Mouse (Mus musculus) cerebellum, adult 2 months (tissue): Measurements from ENCODE around the gene Tmem63c. TPM values are rescaled to one million over a fixed set of nuclear protein-coding genes. Genes with fewer than 3 reads are reported as not detected.

Experiments
- DNase-seq, 2 experiments: peaks; one replicate each; pipeline ENCODE4 v3.0.0; 2021
- H3K27ac ChIP-seq: fragments of 200-500 bp; 2 replicates; pipeline ENCODE4 v1.5.1; 2012; ENCODE audit warnings: low read length, control low read depth, inconsistent platforms; ENCODE audit not compliant: insufficient read depth
- H3K27me3 ChIP-seq: fragments of 200-500 bp; 2 replicates; pipeline ENCODE4 v1.6.1; 2012; ENCODE audit warnings: inconsistent platforms, mild to moderate bottlenecking, low read length, moderate library complexity; ENCODE audit not compliant: control insufficient read depth, insufficient read depth
- H3K4me1 ChIP-seq: fragments of 200-500 bp; 2 replicates; pipeline ENCODE4 v1.6.1; 2011; ENCODE audit warnings: low read length; ENCODE audit not compliant: control insufficient read depth, insufficient read depth
- H3K4me3 ChIP-seq: fragments of 200-500 bp; replicated peaks from 2 replicates; pipeline ENCODE3; 2011; ENCODE audit warnings: mild to moderate bottlenecking, low read depth, low read length, control low read depth; ENCODE audit not compliant: insufficient read depth
- CTCF ChIP-seq: fragments of 200-500 bp; IDR thresholded peaks from 2 replicates; pipeline ENCODE4 v1.5.1; 2011; ENCODE audit warnings: low read depth, mild to moderate bottlenecking, control low read depth, low read length, moderate library complexity, borderline replicate concordance; ENCODE audit not compliant: insufficient read depth
- POLR2A ChIP-seq: fragments of 200-500 bp; IDR thresholded peaks from 2 replicates; pipeline ENCODE4 v1.6.1; 2011; ENCODE audit warnings: low read length, control low read depth, borderline replicate concordance; ENCODE audit not compliant: insufficient read depth
- WGBS: fragments of 180-500 bp; shearing (Covaris S2); methylation state at CpG from one replicate; pipeline ENCODE4 v1.1.7; 2018; 5-methylcytosine and 5-hydroxymethylcytosine counted together
- polyA plus RNA-seq: library from polyadenylated mRNA; depleted of rRNA; stranded (reverse); fragments of >200 nt; gene quantifications from 2 replicates; pipeline ENCODE4 v1.2.3, GENCODE M21; 2012

Gene Tmem63c
- polyA plus RNA-seq, 1 experiment, result 55.9 TPM

DNA sequence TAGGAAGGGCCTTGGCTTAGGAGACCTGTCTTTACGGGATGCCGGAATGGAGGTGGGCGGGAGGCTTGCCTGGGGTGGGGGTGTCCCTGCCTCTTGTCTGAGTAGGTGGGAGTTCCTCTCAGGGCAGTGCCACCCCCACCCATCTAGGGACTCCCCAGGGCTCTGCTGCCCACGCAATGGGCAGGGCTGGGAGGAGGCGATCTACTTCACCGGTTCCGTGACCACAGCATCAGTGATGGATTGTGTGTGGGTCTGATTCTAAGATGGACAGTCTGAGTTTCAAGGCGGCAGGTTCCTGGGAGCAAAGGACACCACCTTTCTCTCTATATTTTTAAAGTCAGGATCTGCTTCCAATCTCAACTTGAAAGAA is 5.7 kb downstream of the Tmem63c start:
- Histone ChIP-seq H3K4me3 (peak overlapping the region; percentile 94), H3K27me3 (no peaks in the 10 kb centered on the region), H3K27ac (peak overlapping the region; percentile 87), H3K4me1 (peaks cover 38% of the 10 kb centered on the region)
- no peak for DNase-seq
- TF ChIP-seq POLR2A, result no peak
- no peak for TF ChIP-seq CTCF
- 5% methylated on average over 8 of the region's 8 CpGs for WGBS

DNA sequence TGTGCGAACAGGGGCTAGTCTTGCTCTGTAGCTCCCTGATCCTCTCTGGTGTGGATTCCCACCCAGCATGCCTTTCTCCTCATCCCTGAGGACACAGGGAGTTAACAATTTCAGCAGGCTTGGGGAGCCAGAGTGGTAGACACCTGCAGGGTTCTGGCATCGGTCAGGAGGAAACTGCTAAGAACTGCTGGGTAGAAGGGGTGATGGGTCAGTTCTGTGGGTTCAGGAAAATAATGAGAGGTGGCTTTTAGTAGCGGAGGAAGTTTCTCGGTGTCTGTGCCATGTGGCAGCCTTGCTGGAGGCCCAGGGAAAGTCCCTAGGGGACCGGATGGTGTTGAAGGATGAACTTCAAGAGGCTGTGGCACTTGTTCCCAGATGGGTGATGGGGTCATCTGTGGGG is 6.3 kb downstream of the Tmem63c start:
- DNase-seq, result peak; percentile 40 to 59
- Histone ChIP-seq H3K27me3 (no peaks in the 10 kb centered on the region), H3K4me1 (peaks cover 43% of the 10 kb centered on the region), H3K4me3 (peak overlapping the region; percentile 94), H3K27ac (peak overlapping the region; percentile 86)
- TF ChIP-seq POLR2A, result no peak
- 7% methylated on average over 5 of the region's 5 CpGs for WGBS

DNA sequence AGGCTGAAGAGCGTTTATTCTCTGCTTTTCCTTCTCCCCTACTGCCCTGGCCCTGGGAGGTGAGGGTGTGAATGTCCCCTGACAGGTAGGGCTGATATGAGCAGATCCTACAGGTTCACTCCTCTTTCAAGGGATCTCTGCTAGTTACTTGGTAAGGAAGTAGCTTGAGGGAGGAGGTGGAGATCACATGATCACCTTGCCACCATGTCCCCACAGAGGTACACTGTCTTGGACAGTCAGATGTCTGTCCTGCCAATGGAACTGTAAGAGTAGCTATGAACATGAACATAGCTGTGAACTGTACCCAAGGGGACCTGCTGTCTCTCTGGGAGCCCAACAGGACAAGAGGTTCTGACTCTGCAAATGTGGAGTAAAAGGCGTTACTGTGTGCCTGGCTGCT is 6.9 kb downstream of the Tmem63c start:
- H3K27ac ChIP-seq, result peak overlapping the region; percentile 86
- H3K4me3 ChIP-seq, result peak overlapping the region; percentile 94
- 11% methylated on average over 2 of the region's 2 CpGs for WGBS
- H3K27me3 ChIP-seq, result no peaks in the 10 kb centered on the region
- TF ChIP-seq POLR2A (peak; percentile 18; the same call in 1 of the 2 replicates), CTCF (no peak)
- peak; percentile 43 to 53 for DNase-seq
- peaks cover 44% of the 10 kb centered on the region for H3K4me1 ChIP-seq

DNA sequence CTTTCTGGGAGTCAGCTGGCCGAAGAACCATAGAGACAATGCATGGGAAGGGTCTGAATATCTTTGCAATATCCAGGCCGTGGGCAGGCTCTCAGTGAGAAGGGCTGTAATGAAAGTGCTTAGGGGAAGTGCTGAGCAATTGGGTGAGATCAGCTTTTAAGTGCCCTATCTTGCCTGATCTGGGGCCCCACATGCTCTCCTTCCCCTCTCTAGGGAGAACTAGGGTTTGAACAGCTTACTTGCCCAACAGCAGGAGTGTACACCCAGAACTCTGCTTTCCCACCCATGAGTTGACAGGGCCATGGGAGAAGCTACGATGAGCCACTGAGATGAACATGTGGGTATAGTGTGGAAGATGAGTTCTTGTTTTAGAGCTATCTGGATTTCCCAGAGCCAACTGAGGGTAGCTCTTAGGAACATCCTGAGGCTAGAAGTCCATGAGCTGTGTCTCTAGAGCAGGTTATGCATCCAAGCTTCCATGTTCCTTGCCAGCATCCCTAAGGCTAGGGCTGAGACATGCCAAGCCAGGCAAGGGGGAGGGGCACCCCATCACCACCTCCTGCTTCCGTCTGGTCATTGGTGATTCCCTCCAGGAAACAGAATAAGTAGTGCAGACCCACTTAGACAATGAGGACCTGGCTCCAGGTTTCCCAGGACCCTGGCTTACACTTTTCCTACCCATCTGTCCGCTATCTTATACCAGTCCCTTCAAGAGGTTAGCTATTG is 8.3 kb downstream of the Tmem63c start:
- TF ChIP-seq CTCF (no peak), POLR2A (no peak)
- Histone ChIP-seq H3K4me1 (peaks cover 46% of the 10 kb centered on the region), H3K27me3 (no peaks in the 10 kb centered on the region), H3K4me3 (peak overlapping the region; percentile 7), H3K27ac (peak overlapping the region; percentile 45)
- WGBS, result 26% methylated on average over 5 of the region's 5 CpGs
- peak; percentile 86 to 90 for DNase-seq

DNA sequence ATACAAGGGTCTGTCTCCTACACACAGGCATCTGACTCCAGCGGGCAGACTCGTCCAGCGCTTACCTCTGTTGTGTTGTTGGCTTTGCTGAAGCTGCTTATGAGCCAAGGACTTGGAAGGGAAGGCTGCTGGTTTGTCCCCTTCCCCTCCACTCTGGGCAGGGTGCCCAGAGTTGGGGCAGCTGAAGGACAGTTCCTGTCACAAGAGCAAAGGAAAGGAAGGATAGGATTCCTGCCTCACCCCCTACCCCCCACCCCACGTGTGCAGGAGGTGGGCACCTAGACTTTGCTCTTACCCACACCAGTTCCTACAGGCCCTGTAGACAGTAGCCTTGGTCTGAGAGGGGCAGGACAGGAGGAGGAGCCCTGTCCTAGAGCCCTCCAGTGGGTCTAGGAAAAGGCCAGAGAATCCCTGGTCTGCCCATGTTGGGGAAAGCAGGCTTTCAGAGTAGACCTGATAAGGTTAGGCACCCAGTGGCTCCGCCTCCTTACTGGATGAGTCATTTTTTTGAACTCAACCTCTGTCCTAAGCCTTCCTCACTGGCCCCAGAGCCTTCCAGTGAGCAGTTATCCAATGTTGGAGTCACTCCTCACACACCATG is 10.1 kb downstream of the Tmem63c start:
- Histone ChIP-seq H3K27me3 (no peaks in the 10 kb centered on the region), H3K4me1 (peaks cover 43% of the 10 kb centered on the region), H3K27ac (peak overlapping the region; percentile 32), H3K4me3 (no peak overlapping the region)
- TF ChIP-seq POLR2A, result no peak
- no peak for TF ChIP-seq CTCF
- 28% methylated on average over 5 of the region's 5 CpGs for WGBS
- DNase-seq, result peak; percentile 43 to 44

DNA sequence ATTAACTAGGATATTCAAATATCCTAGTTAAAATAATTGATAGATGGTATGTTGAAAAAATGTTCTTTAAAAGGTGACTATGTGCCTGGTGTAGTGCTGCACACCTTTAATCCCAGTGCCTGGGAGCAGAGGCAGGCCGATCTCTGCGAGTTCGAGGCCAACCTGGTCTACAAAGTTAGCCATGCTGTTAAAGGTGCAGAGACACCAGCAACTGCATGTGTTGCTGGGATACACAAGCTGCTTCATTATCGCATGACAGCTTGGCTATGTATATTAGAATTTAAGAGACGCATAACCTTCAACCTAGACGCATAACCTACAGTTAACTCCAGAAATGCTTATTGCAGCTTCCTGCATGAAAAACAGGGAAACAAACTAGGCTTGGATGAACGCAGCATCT is 15.5 kb downstream of the Tmem63c start:
- Histone ChIP-seq H3K4me1 (peaks cover 32% of the 10 kb centered on the region), H3K4me3 (no peak overlapping the region), H3K27me3 (no peaks in the 10 kb centered on the region), H3K27ac (no peak overlapping the region)
- TF ChIP-seq CTCF, result no peak
- DNase-seq, result no peak
- 94% methylated on average over 7 of the region's 7 CpGs for WGBS

DNA sequence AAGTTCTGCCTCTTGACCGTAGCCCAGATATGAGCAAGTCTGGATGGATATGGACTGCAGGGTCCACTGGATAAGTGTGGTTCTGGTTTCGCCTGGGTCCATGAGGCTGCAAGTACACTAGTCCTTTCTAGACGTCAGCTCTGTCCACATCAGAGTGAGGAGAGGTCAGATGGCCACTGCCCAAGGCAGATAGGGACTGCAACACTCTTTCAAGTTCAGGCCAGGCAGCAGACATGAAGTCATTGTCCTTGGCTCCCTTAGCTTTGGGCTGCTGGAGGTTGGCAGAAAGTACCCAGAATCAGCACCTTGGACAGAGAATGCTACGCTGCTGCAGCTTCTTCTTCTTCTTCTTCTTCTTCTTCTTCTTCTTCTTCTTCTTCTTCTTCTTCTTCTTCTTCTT is 19.0 kb downstream of the Tmem63c start:
- DNase-seq, result peak; percentile 34 to 47
- no peak for TF ChIP-seq CTCF
- TF ChIP-seq POLR2A, result no peak
- WGBS, result 47% methylated on average over 4 of the region's 4 CpGs
- Histone ChIP-seq H3K4me3 (no peak overlapping the region), H3K4me1 (peaks cover 54% of the 10 kb centered on the region), H3K27me3 (no peaks in the 10 kb centered on the region), H3K27ac (peak overlapping the region; percentile 23)

DNA sequence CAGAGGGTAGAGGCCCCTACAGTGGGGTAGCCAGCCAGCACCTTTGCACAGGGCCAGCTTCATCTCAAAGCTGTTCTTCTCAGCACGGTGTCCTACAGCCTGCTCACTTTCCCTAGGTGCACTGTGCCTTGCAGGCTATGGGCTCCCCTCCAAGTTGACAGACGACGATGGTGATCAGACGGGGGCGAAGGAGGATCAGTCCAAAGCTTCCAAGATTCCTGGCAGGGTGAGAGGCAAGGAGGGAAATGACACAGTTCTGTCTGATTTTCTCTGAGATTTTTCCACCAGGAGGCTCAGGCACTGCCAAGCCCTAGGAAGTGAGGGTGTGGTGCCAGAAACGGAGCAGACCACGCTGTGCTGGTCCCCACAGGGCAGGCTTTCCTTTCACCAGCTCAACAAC is 19.7 kb downstream of the Tmem63c start:
- peaks cover 60% of the 10 kb centered on the region for H3K4me1 ChIP-seq
- no peak overlapping the region for H3K4me3 ChIP-seq
- H3K27me3 ChIP-seq, result no peaks in the 10 kb centered on the region
- peak overlapping the region; percentile 53; the same call in 1 of the 2 replicates for H3K27ac ChIP-seq
- DNase-seq, result peak; percentile 96 to 99
- WGBS, result 4% methylated on average over 7 of the region's 7 CpGs
- TF ChIP-seq CTCF, result no peak
- TF ChIP-seq POLR2A, result no peak
